22 mouse cellular contexts compared by ENCODE assay signal in genomic region chr8:125702868-125703473, GRCm38 (mm10). TPM values are rescaled to one million over a fixed set of nuclear protein-coding genes. Genes with fewer than 3 reads are reported as not detected.
A peak's percentile ranks its signal among the peaks of the same experiment; 100 is the strongest.
DNase-seq lines count a peak whose midpoint lies in the region; ATAC-seq and TF ChIP-seq lines count a peak whose summit lies in the region.
"Had no signal": no experiment of that assay in that cellular context is flagged by ENCODE, and none has a peak within 500 bp of the region (broad histone marks: within the 10 kb centered on the region; RNA-seq: fewer than 3 reads in every experiment).

No protein-coding gene starts in this region.

- H3K9me3 ChIP-seq in hindbrain, embryonic 12.5 days (replicated peaks): peaks cover 7% of the 10 kb centered on the region
- H3K9me3 ChIP-seq in hindbrain, embryonic 10.5 days: peaks cover 6% of the 10 kb centered on the region; the same call in 1 of the 2 replicates
- H3K9me3 ChIP-seq in neural tube, embryonic 13.5 days: 0 out of 2 replicates have a peak, but pooled peaks cover 8% of the 10 kb centered on the region
- 0 out of 2 replicates have a peak, but pooled peaks cover 3% of the 10 kb centered on the region for H3K9me3 ChIP-seq in hindbrain, postnatal 0 days (ENCODE audit: low read length)
- H3K9me3 ChIP-seq: embryonic facial prominence, embryonic 15.5 days had no signal

- H3K27me3 ChIP-seq in hindbrain, embryonic 12.5 days: no peaks in the 10 kb centered on the region
- no peaks in the 10 kb centered on the region for H3K27me3 ChIP-seq in hindbrain, embryonic 10.5 days (ENCODE audit: insufficient read depth, poor library complexity, severe bottlenecking)
- no peaks in the 10 kb centered on the region for H3K27me3 ChIP-seq in neural tube, embryonic 13.5 days
- H3K27me3 ChIP-seq in hindbrain, postnatal 0 days (ENCODE audit: insufficient read depth, low read length): no peaks in the 10 kb centered on the region
- H3K27me3 ChIP-seq: embryonic facial prominence, embryonic 15.5 days; limb, embryonic 12.5 days; neural tube, embryonic 12.5 days had no signal

- no peak overlapping the region for H3K4me3 ChIP-seq in hindbrain, embryonic 12.5 days
- H3K4me3 ChIP-seq in hindbrain, embryonic 10.5 days: no peak overlapping the region
- no peak overlapping the region for H3K4me3 ChIP-seq in neural tube, embryonic 13.5 days
- H3K4me3 ChIP-seq in hindbrain, postnatal 0 days (ENCODE audit: low read length): no peak overlapping the region
- H3K4me3 ChIP-seq: embryonic facial prominence, embryonic 15.5 days; layer of hippocampus, adult 2 months; limb, embryonic 12.5 days; neural tube, embryonic 12.5 days had no signal

- 58% methylated on average over 15 of the region's 15 CpGs for WGBS in hindbrain, embryonic 12.5 days
- 84% methylated on average over 15 of the region's 15 CpGs for WGBS in hindbrain, embryonic 10.5 days
- WGBS in neural tube, embryonic 13.5 days: 46% methylated on average over 15 of the region's 15 CpGs
- WGBS in hindbrain, postnatal 0 days: 34% methylated on average over 15 of the region's 15 CpGs

- H3K36me3 ChIP-seq in hindbrain, embryonic 12.5 days: no peaks in the 10 kb centered on the region
- H3K36me3 ChIP-seq in hindbrain, embryonic 10.5 days: no peaks in the 10 kb centered on the region
- no peaks in the 10 kb centered on the region for H3K36me3 ChIP-seq in neural tube, embryonic 13.5 days
- H3K36me3 ChIP-seq in hindbrain, postnatal 0 days (ENCODE audit: insufficient read depth, low read length): no peaks in the 10 kb centered on the region
- H3K36me3 ChIP-seq: embryonic facial prominence, embryonic 15.5 days; limb, embryonic 12.5 days; neural tube, embryonic 12.5 days had no signal

- peaks cover 10% of the 10 kb centered on the region; the same call in 1 of the 2 replicates for H3K4me1 ChIP-seq in hindbrain, embryonic 12.5 days
- H3K4me1 ChIP-seq in hindbrain, embryonic 10.5 days (replicated peaks): peaks cover 7% of the 10 kb centered on the region; the same call in 1 of the 2 replicates
- H3K4me1 ChIP-seq in neural tube, embryonic 13.5 days (replicated peaks): peaks cover 20% of the 10 kb centered on the region; the same call in 1 of the 2 replicates
- no peaks in the 10 kb centered on the region for H3K4me1 ChIP-seq in hindbrain, postnatal 0 days (ENCODE audit: insufficient read depth, low read length)
- H3K4me1 ChIP-seq: embryonic facial prominence, embryonic 15.5 days; neural tube, embryonic 12.5 days had no signal

- ATAC-seq in hindbrain, embryonic 12.5 days (ENCODE audit: low FRiP score): peak; percentile 63; the same call in 1 of the 2 replicates
- ATAC-seq in neural tube, embryonic 13.5 days (ENCODE audit: low read depth): peak; percentile 80; the same call in 1 of the 2 replicates
- 0 out of 2 replicates have a peak, but pooled peaks have one; percentile 45 for ATAC-seq in hindbrain, postnatal 0 days
- ATAC-seq: CD4-positive, CD25-positive, alpha-beta regulatory T cell, adult 4 months; liver, postnatal 0 days; lung, postnatal 0 days had no signal

- no peak for DNase-seq in hindbrain, embryonic 10.5 days (ENCODE audit: low spot score)
- no peak for DNase-seq in neural tube, embryonic 10.5 days (ENCODE audit: extremely low spot score, low spot score)
- peak; percentile 41 for DNase-seq in hindbrain, postnatal 0 days (ENCODE audit: low spot score)
- no peak for DNase-seq in thymus, postnatal 14 days
- DNase-seq in ovary, postnatal 36 days (ENCODE audit: low spot score): no peak
- DNase-seq: adrenal gland, postnatal 25 days; cerebellum, adult 9-10 months; gastrocnemius, postnatal 14 days; heart, adult 18-20 months; kidney, adult 8-10 months; kidney, postnatal 25 days; liver, postnatal 0 days had no signal

- H3K27ac ChIP-seq in hindbrain, embryonic 12.5 days: peak overlapping the region; percentile 52; the same call in 1 of the 2 replicates
- no peak overlapping the region for H3K27ac ChIP-seq in hindbrain, embryonic 10.5 days
- peak overlapping the region; percentile 30; the same call in 1 of the 2 replicates for H3K27ac ChIP-seq in neural tube, embryonic 13.5 days (replicated peaks)
- no peak overlapping the region for H3K27ac ChIP-seq in hindbrain, postnatal 0 days
- H3K27ac ChIP-seq: embryonic facial prominence, embryonic 15.5 days; layer of hippocampus, adult 2 months; limb, embryonic 12.5 days; macrophage; neural tube, embryonic 12.5 days had no signal

- no peak overlapping the region for H3K4me2 ChIP-seq in hindbrain, embryonic 12.5 days (replicated peaks)
- H3K4me2 ChIP-seq in neural tube, embryonic 13.5 days: no peak overlapping the region
- no peak overlapping the region for H3K4me2 ChIP-seq in hindbrain, postnatal 0 days (ENCODE audit: low read depth, low read length)
- H3K4me2 ChIP-seq: embryonic facial prominence, embryonic 15.5 days; limb, embryonic 12.5 days; liver, embryonic 11.5 days; neural tube, embryonic 12.5 days had no signal

- no peak overlapping the region for H3K9ac ChIP-seq in hindbrain, embryonic 12.5 days
- H3K9ac ChIP-seq in neural tube, embryonic 13.5 days: no peak overlapping the region
- no peak overlapping the region for H3K9ac ChIP-seq in hindbrain, postnatal 0 days (replicated peaks; ENCODE audit: low read length)
- H3K9ac ChIP-seq: embryonic facial prominence, embryonic 15.5 days; limb, embryonic 12.5 days; liver, postnatal 0 days; neural tube, embryonic 12.5 days had no signal

- no peak for TF ChIP-seq CTCF in hindbrain, postnatal 0 days (IDR thresholded peaks at IDR 0.05; ENCODE audit: low read depth)

RNA-seq across cellular contexts. Expression of gene Ntpcr, which starts 26.8 kb away (rescaled TPM):
- 19.8 and 24.1 TPM in 2 replicates for polyA plus RNA-seq in hindbrain, embryonic 12.5 days (2016; fragmentation: Nextera tagmentation; extraction: Ambion mirVana)
- polyA plus RNA-seq in hindbrain, embryonic 10.5 days (2016; fragmentation: Nextera tagmentation; extraction: Ambion mirVana): 15.9 and 18.8 TPM in 2 replicates
- 24.7 and 32.9 TPM in 2 replicates for polyA plus RNA-seq in neural tube, embryonic 13.5 days (2015; fragmentation: Nextera tagmentation; extraction: Ambion mirVana)
- total RNA-seq in hindbrain, postnatal 0 days (2014; rRNA removed): 24.9 and 37.1 TPM in 2 replicates
- polyA plus RNA-seq in hindbrain, postnatal 0 days (2015; fragmentation: Nextera tagmentation; extraction: Ambion mirVana): 35.1 and 35.2 TPM in 2 replicates

RNA-seq across cellular contexts. Expression of gene Map10, which starts 33.4 kb away (rescaled TPM):
- polyA plus RNA-seq in hindbrain, embryonic 12.5 days (2016; fragmentation: Nextera tagmentation; extraction: Ambion mirVana): 9.2 and 9.6 TPM in 2 replicates
- 6.0 and 8.0 TPM in 2 replicates for polyA plus RNA-seq in hindbrain, embryonic 10.5 days (2016; fragmentation: Nextera tagmentation; extraction: Ambion mirVana)
- polyA plus RNA-seq in neural tube, embryonic 13.5 days (2015; fragmentation: Nextera tagmentation; extraction: Ambion mirVana): 7.0 and 8.5 TPM in 2 replicates
- 9.7 and 13.4 TPM in 2 replicates for total RNA-seq in hindbrain, postnatal 0 days (2014; rRNA removed)
- 5.5 and 6.3 TPM in 2 replicates for polyA plus RNA-seq in hindbrain, postnatal 0 days (2015; fragmentation: Nextera tagmentation; extraction: Ambion mirVana)

Comparison
In these comparisons a context has a peak if more than half of its experiments do, and no peak if none do; other contexts are left out.
1. H3K27ac ChIP-seq: peak in hindbrain, embryonic 12.5 days (single experiment) and neural tube, embryonic 13.5 days (single experiment); none in hindbrain, embryonic 10.5 days (single experiment) and hindbrain, postnatal 0 days (single experiment).
2. Peak in every context shown above with its lines, with median percentiles within 50 percentile points of each other: ATAC-seq.